In genomic region chr2:79523441-79523840, GRCm38 (mm10) we compare ENCODE assay signal across 16 mouse cellular contexts.
"Had no signal": no experiment of that assay in that cellular context is flagged by ENCODE, and none has a peak within 500 bp of the region (broad histone marks: within the 10 kb centered on the region; RNA-seq: fewer than 3 reads in every experiment).

No protein-coding gene starts in this region.

- H3K4me2 ChIP-seq: limb, embryonic 15.5 days; liver, embryonic 13.5 days; lung, embryonic 15.5 days; midbrain, embryonic 11.5 days; midbrain, embryonic 15.5 days; neural tube, embryonic 13.5 days; stomach, embryonic 15.5 days had no signal

- H3K4me3 ChIP-seq: limb, embryonic 15.5 days; liver, embryonic 13.5 days; lung, embryonic 15.5 days; megakaryocyte, embryonic 14.5 days; midbrain, embryonic 15.5 days; neural tube, embryonic 13.5 days; stomach, embryonic 15.5 days had no signal

- H3K36me3 ChIP-seq: limb, embryonic 15.5 days; liver, embryonic 13.5 days; lung, embryonic 15.5 days; midbrain, embryonic 15.5 days; neural tube, embryonic 13.5 days; stomach, embryonic 15.5 days had no signal

- H3K27me3 ChIP-seq: limb, embryonic 15.5 days; liver, embryonic 13.5 days; lung, embryonic 15.5 days; megakaryocyte, embryonic 14.5 days; midbrain, embryonic 15.5 days; neural tube, embryonic 13.5 days; stomach, embryonic 15.5 days had no signal

- ATAC-seq: hindbrain, postnatal 0 days; liver, postnatal 0 days; midbrain, embryonic 15.5 days had no signal

- H3K27ac ChIP-seq: hindbrain, postnatal 0 days; limb, embryonic 15.5 days; liver, embryonic 13.5 days; lung, embryonic 15.5 days; macrophage; midbrain, embryonic 15.5 days; neural tube, embryonic 13.5 days; stomach, embryonic 15.5 days had no signal

- DNase-seq: left cerebral cortex, postnatal 4 days; liver, embryonic 13.5 days; liver, postnatal 0 days; lung, postnatal 14 days; retina, postnatal 1 day; right cerebral cortex, postnatal 14 days; thymus, postnatal 36 days had no signal

- H3K9ac ChIP-seq: limb, embryonic 15.5 days; liver, embryonic 13.5 days; liver, postnatal 0 days; lung, embryonic 15.5 days; midbrain, embryonic 15.5 days; neural tube, embryonic 13.5 days; stomach, embryonic 15.5 days had no signal

- H3K9me3 ChIP-seq: limb, embryonic 15.5 days; liver, embryonic 13.5 days; lung, embryonic 15.5 days; megakaryocyte, embryonic 14.5 days; midbrain, embryonic 15.5 days; neural tube, embryonic 13.5 days; stomach, embryonic 15.5 days had no signal

- H3K4me1 ChIP-seq: limb, embryonic 15.5 days; liver, embryonic 13.5 days; lung, embryonic 15.5 days; stomach, embryonic 15.5 days had no signal
